Mouse (Mus musculus): Measurements from ENCODE around the gene Kcnj6. TPM values are rescaled to one million over a fixed set of nuclear protein-coding genes. Genes with fewer than 3 reads are reported as not detected.

Kcnj6 gene
- total RNA-seq (2012; rRNA removed) = not detected in 2 replicates

- in situ Hi-C loops (cut with MboI; ENCODE audit: low sequenced_read_pairs in 2 of 2, unreplicated experiment in 2 of 2) = loop anchor here in 1 of 2 experiments (10.0 kb wide), 1 partner anchor 183 kb away; no protein-coding TSS in a partner anchor
- Histone ChIP-seq H3K4me1 (ENCODE audit: control insufficient read depth in 2 of 2, insufficient read depth in 2 of 2, low read length in 2 of 2, poor library complexity in 1 of 2) (no peaks in the 10 kb centered on the region), H3K9me3 (ENCODE audit: control insufficient read depth, insufficient read depth, low read depth, low read length) (no peaks in the 10 kb centered on the region), H3K36me3 (ENCODE audit: control insufficient read depth, insufficient read depth, low read length, poor library complexity, severe bottlenecking) (no peaks in the 10 kb centered on the region), H3K27ac (ENCODE audit: insufficient read depth, low read depth, low read length, poor library complexity, severe bottlenecking) (no peak within 1 kb of the TSS), H3K9ac (ENCODE audit: insufficient read depth, low read depth, low read length, poor library complexity, severe bottlenecking) (0 out of 2 replicates have a peak within 1 kb of the TSS, but pooled peaks have one; percentile 8), H3K4me3 (ENCODE audit: insufficient read depth in 1 of 2, low read depth in 1 of 2, low read length in 2 of 2, poor library complexity in 1 of 2, severe bottlenecking in 1 of 2) (peak within 1 kb of the TSS; percentile 61 to 72)
- peak; percentile 36 for DNase-seq (ENCODE audit: low read depth, low spot score)
- no peak for TF ChIP-seq HCFC1 (IDR thresholded peaks at IDR 0.05; ENCODE audit: borderline replicate concordance, insufficient read depth, low read length)
- TF ChIP-seq ZNF384 (IDR thresholded peaks at IDR 0.05; ENCODE audit: low read depth, low read length) = no peak
- TF ChIP-seq ZC3H11A (IDR thresholded peaks at IDR 0.05; ENCODE audit: borderline replicate concordance, low read depth, low read length) = no peak
- no peak for TF ChIP-seq CHD2 (IDR thresholded peaks at IDR 0.05; ENCODE audit: low read depth, low read length)
- TF ChIP-seq MAFK (IDR thresholded peaks at IDR 0.05; ENCODE audit: insufficient read depth, low read depth, low read length) = no peak
Observed at GRCm38 (mm10) chr16:94997340-94997849, at the start of gene Kcnj6. Kcnj6 (minus strand) TSS chr16:94997701.

- Histone ChIP-seq H3K9me3 (ENCODE audit: control insufficient read depth, insufficient read depth, low read depth, low read length) (no peaks in the 10 kb centered on the region), H3K4me1 (ENCODE audit: control insufficient read depth in 2 of 2, insufficient read depth in 2 of 2, low read length in 2 of 2, poor library complexity in 1 of 2) (no peaks in the 10 kb centered on the region), H3K9ac (ENCODE audit: insufficient read depth, low read depth, low read length, poor library complexity, severe bottlenecking) (no peak overlapping the region), H3K36me3 (ENCODE audit: control insufficient read depth, insufficient read depth, low read length, poor library complexity, severe bottlenecking) (no peaks in the 10 kb centered on the region), H3K4me3 (ENCODE audit: insufficient read depth in 1 of 2, low read depth in 1 of 2, low read length in 2 of 2, poor library complexity in 1 of 2, severe bottlenecking in 1 of 2) (no peak overlapping the region), H3K27ac (ENCODE audit: insufficient read depth, low read depth, low read length, poor library complexity, severe bottlenecking) (no peak overlapping the region)
- in situ Hi-C loops (cut with MboI; ENCODE audit: low sequenced_read_pairs in 2 of 2, unreplicated experiment in 2 of 2) = no loop called here
- no peak for DNase-seq (ENCODE audit: low read depth, low spot score)
- TF ChIP-seq ZNF384 (IDR thresholded peaks at IDR 0.05; ENCODE audit: low read depth, low read length) = no peak
- TF ChIP-seq ZC3H11A (IDR thresholded peaks at IDR 0.05; ENCODE audit: borderline replicate concordance, low read depth, low read length) = no peak
- no peak for TF ChIP-seq HCFC1 (IDR thresholded peaks at IDR 0.05; ENCODE audit: borderline replicate concordance, insufficient read depth, low read length)
- TF ChIP-seq MAFK (IDR thresholded peaks at IDR 0.05; ENCODE audit: insufficient read depth, low read depth, low read length) = no peak
- TF ChIP-seq CHD2 (IDR thresholded peaks at IDR 0.05; ENCODE audit: low read depth, low read length) = no peak
Observed at GRCm38 (mm10) chr16:95009937-95010336, 12.4 kb upstream of the Kcnj6 start.

- no peak overlapping the region for H3K27ac ChIP-seq (ENCODE audit: insufficient read depth, low read depth, low read length, poor library complexity, severe bottlenecking)
- H3K9ac ChIP-seq (ENCODE audit: insufficient read depth, low read depth, low read length, poor library complexity, severe bottlenecking) = no peak overlapping the region
- DNase-seq (ENCODE audit: low read depth, low spot score) = peak; percentile 36
- H3K4me1 ChIP-seq (ENCODE audit: control insufficient read depth in 2 of 2, insufficient read depth in 2 of 2, low read length in 2 of 2, poor library complexity in 1 of 2) = no peaks in the 10 kb centered on the region
- in situ Hi-C loops (cut with MboI; ENCODE audit: low sequenced_read_pairs in 2 of 2, unreplicated experiment in 2 of 2) = no loop called here
- no peaks in the 10 kb centered on the region for H3K36me3 ChIP-seq (ENCODE audit: control insufficient read depth, insufficient read depth, low read length, poor library complexity, severe bottlenecking)
- TF ChIP-seq ZC3H11A (IDR thresholded peaks at IDR 0.05; ENCODE audit: borderline replicate concordance, low read depth, low read length) = no peak
- no peak for TF ChIP-seq MAFK (IDR thresholded peaks at IDR 0.05; ENCODE audit: insufficient read depth, low read depth, low read length)
- no peak for TF ChIP-seq ZNF384 (IDR thresholded peaks at IDR 0.05; ENCODE audit: low read depth, low read length)
- no peak for TF ChIP-seq CHD2 (IDR thresholded peaks at IDR 0.05; ENCODE audit: low read depth, low read length)
- no peak for TF ChIP-seq HCFC1 (IDR thresholded peaks at IDR 0.05; ENCODE audit: borderline replicate concordance, insufficient read depth, low read length)
- H3K4me3 ChIP-seq (ENCODE audit: insufficient read depth in 1 of 2, low read depth in 1 of 2, low read length in 2 of 2, poor library complexity in 1 of 2, severe bottlenecking in 1 of 2) = no peak overlapping the region
- H3K9me3 ChIP-seq (ENCODE audit: control insufficient read depth, insufficient read depth, low read depth, low read length) = no peaks in the 10 kb centered on the region
Observed at GRCm38 (mm10) chr16:95004599-95004998, 7.1 kb upstream of the Kcnj6 start.

GRCm38 (mm10) chr16:94999551-94999950 lies 2.0 kb upstream of the Kcnj6 start:
- Histone ChIP-seq H3K4me1 (ENCODE audit: control insufficient read depth in 2 of 2, insufficient read depth in 2 of 2, low read length in 2 of 2, poor library complexity in 1 of 2) (no peaks in the 10 kb centered on the region), H3K9ac (ENCODE audit: insufficient read depth, low read depth, low read length, poor library complexity, severe bottlenecking) (no peak overlapping the region), H3K9me3 (ENCODE audit: control insufficient read depth, insufficient read depth, low read depth, low read length) (no peaks in the 10 kb centered on the region), H3K36me3 (ENCODE audit: control insufficient read depth, insufficient read depth, low read length, poor library complexity, severe bottlenecking) (no peaks in the 10 kb centered on the region), H3K4me3 (ENCODE audit: insufficient read depth in 1 of 2, low read depth in 1 of 2, low read length in 2 of 2, poor library complexity in 1 of 2, severe bottlenecking in 1 of 2) (no peak overlapping the region), H3K27ac (ENCODE audit: insufficient read depth, low read depth, low read length, poor library complexity, severe bottlenecking) (no peak overlapping the region)
- DNase-seq (ENCODE audit: low read depth, low spot score) = no peak
- no peak for TF ChIP-seq ZNF384 (IDR thresholded peaks at IDR 0.05; ENCODE audit: low read depth, low read length)
- no peak for TF ChIP-seq ZC3H11A (IDR thresholded peaks at IDR 0.05; ENCODE audit: borderline replicate concordance, low read depth, low read length)
- TF ChIP-seq MAFK (IDR thresholded peaks at IDR 0.05; ENCODE audit: insufficient read depth, low read depth, low read length) = no peak
- no peak for TF ChIP-seq HCFC1 (IDR thresholded peaks at IDR 0.05; ENCODE audit: borderline replicate concordance, insufficient read depth, low read length)
- TF ChIP-seq CHD2 (IDR thresholded peaks at IDR 0.05; ENCODE audit: low read depth, low read length) = no peak
- in situ Hi-C loops (cut with MboI; ENCODE audit: low sequenced_read_pairs in 2 of 2, unreplicated experiment in 2 of 2) = loop anchor here in 1 of 2 experiments (10.0 kb wide), 1 partner anchor 185 kb away; no protein-coding TSS in a partner anchor

Data from ES-E14 (cell line).